Mouse (Mus musculus) heart, postnatal 0 days (tissue): ENCODE data around the gene Mok.

Source experiments
- CTCF ChIP-seq: IDR thresholded peaks from 2 replicates; pipeline ENCODE4 v1.5.1; 2016; ENCODE audit warnings: antibody characterized with exemption, control low read depth, low read depth
- EP300 ChIP-seq: IDR thresholded peaks from 2 replicates; pipeline ENCODE4 v1.6.1; 2016; ENCODE audit warnings: antibody characterized with exemption, low read depth

DNA sequence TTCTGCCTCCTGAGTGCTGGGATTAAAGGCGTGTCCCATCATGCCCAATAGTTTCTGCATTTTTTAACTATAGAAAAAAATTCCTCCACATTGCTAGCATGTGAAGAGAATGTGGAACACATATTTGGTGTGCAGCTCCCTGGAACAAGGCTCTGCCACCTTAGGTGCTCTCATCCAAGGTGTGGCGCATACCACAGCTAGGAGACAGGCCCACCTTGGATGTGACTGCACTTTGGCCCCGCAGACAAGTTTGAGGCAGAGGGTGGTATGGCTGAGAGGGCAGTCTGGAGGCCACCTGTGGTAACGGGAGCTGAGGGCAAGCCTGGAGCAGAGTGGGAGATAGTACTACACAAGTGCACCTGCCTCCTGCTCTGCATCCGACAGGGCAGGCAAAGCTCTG lies 31.9 kb downstream of the Mok start:
- no peak for TF ChIP-seq CTCF
- TF ChIP-seq EP300, result no peak
